Mouse (Mus musculus) heart, embryonic 11.5 days (tissue): Measurements from ENCODE around the gene Large2. TPM values are rescaled to one million over a fixed set of nuclear protein-coding genes. Genes with fewer than 3 reads are reported as not detected.

ENCODE experiments used
- ATAC-seq: fragments of 200-750 bp; cut with Nextera tagmentation; replicated peaks from 2 replicates; pipeline ENCODE4 v1.8.0; 2017; ENCODE audit warnings: moderate library complexity; ENCODE audit not compliant: insufficient number of reproducible peaks, low FRiP score, low TSS enrichment
- H3K27ac ChIP-seq: fragments of 300-500 bp; sonication (generic); 2 replicates; pipeline ENCODE4 v1.5.1; 2014; ENCODE audit warnings: mild to moderate bottlenecking, low read depth, low read length
- H3K27me3 ChIP-seq: fragments of 300-500 bp; sonication (generic); 2 replicates; pipeline ENCODE4 v1.6.1; 2014; ENCODE audit warnings: mild to moderate bottlenecking, low read length, mixed read lengths; ENCODE audit not compliant: control insufficient read depth, insufficient read depth
- H3K36me3 ChIP-seq: fragments of 300-500 bp; sonication (generic); 2 replicates; pipeline ENCODE4 v1.6.1; 2014; ENCODE audit warnings: mild to moderate bottlenecking, low read length, moderate library complexity, mixed read lengths; ENCODE audit not compliant: control insufficient read depth, insufficient read depth
- H3K4me1 ChIP-seq: fragments of 300-500 bp; sonication (generic); 2 replicates; pipeline ENCODE4 v1.6.1; 2014; ENCODE audit warnings: low read length; ENCODE audit not compliant: control insufficient read depth, insufficient read depth
- H3K4me2 ChIP-seq: fragments of 300-500 bp; sonication (generic); 2 replicates; pipeline ENCODE4 v1.6.1; 2014; ENCODE audit warnings: mild to moderate bottlenecking, moderate library complexity
- H3K4me3 ChIP-seq: fragments of 300-500 bp; sonication (generic); 2 replicates; pipeline ENCODE4 v1.5.1; 2014; ENCODE audit warnings: low read depth, low read length
- H3K9ac ChIP-seq: fragments of 300-500 bp; sonication (generic); 2 replicates; pipeline ENCODE4 v1.6.1; 2014; ENCODE audit warnings: mild to moderate bottlenecking, low read depth, low read length, moderate library complexity
- H3K9me3 ChIP-seq: fragments of 300-500 bp; sonication (generic); replicated peaks from 2 replicates; pipeline ENCODE4 v1.6.1; 2016; ENCODE audit warnings: low read length; ENCODE audit not compliant: control insufficient read depth
- WGBS: fragments of 180-500 bp; shearing (Covaris S2); extraction: QIAGEN DNeasy Blood & Tissue Kit; methylation state at CpG from one replicate; pipeline ENCODE4 v1.1.7; 2014; ENCODE audit not compliant: insufficient replicate concordance; 5-methylcytosine and 5-hydroxymethylcytosine counted together
- polyA plus RNA-seq: library from polyadenylated mRNA; unstranded; fragments of >200 nt; fragmentation: Nextera tagmentation; extraction: Ambion mirVana; gene quantifications from 2 replicates; pipeline ENCODE4 v1.2.1, GENCODE M21; 2014

Gene Large2
- polyA plus RNA-seq, 1 experiment from 2014 or later = 2.0 TPM

- WGBS = 79% methylated on average over 2 of the region's 2 CpGs
These were observed 42.8 kb downstream of the Large2 start for GRCm38 (mm10) chr2:92331871-92332270.

GRCm38 (mm10) chr2:92331410-92331809, 43.3 kb downstream of the Large2 start:
- Histone ChIP-seq H3K9me3 (no peaks in the 10 kb centered on the region), H3K27me3 (no peaks in the 10 kb centered on the region), H3K4me1 (0 out of 2 replicates have a peak, but pooled peaks cover 2% of the 10 kb centered on the region), H3K9ac (no peak overlapping the region), H3K36me3 (0 out of 2 replicates have a peak, but pooled peaks cover 6% of the 10 kb centered on the region), H3K4me2 (no peak overlapping the region), H3K27ac (no peak overlapping the region), H3K4me3 (no peak overlapping the region)
- ATAC-seq = no peak
- 73% methylated on average over 2 of the region's 2 CpGs for WGBS

More at GRCm38 (mm10) chr2:92331871-92332270, 42.8 kb downstream of the Large2 start:
- ATAC-seq = no peak
- 0 out of 2 replicates have a peak, but pooled peaks cover 2% of the 10 kb centered on the region for H3K4me1 ChIP-seq
- H3K9ac ChIP-seq = no peak overlapping the region
- H3K27me3 ChIP-seq = no peaks in the 10 kb centered on the region
- no peak overlapping the region for H3K4me3 ChIP-seq
- no peaks in the 10 kb centered on the region for H3K9me3 ChIP-seq
- no peak overlapping the region for H3K27ac ChIP-seq
- no peak overlapping the region for H3K4me2 ChIP-seq
- 0 out of 2 replicates have a peak, but pooled peaks cover 6% of the 10 kb centered on the region for H3K36me3 ChIP-seq

GRCm38 (mm10) chr2:92330840-92331239, 43.8 kb downstream of the Large2 start:
- Histone ChIP-seq H3K27ac (no peak overlapping the region), H3K4me1 (0 out of 2 replicates have a peak, but pooled peaks cover 2% of the 10 kb centered on the region), H3K9me3 (no peaks in the 10 kb centered on the region), H3K36me3 (0 out of 2 replicates have a peak, but pooled peaks cover 6% of the 10 kb centered on the region), H3K27me3 (no peaks in the 10 kb centered on the region), H3K9ac (no peak overlapping the region), H3K4me3 (no peak overlapping the region), H3K4me2 (no peak overlapping the region)
- ATAC-seq = no peak
- WGBS = 47% methylated on average over 2 of the region's 2 CpGs

- 86% methylated on average over 8 of the region's 8 CpGs for WGBS
- Histone ChIP-seq H3K36me3 (peaks cover under 1% of the 10 kb centered on the region; the same call in 1 of the 2 replicates), H3K4me1 (0 out of 2 replicates have a peak, but pooled peaks cover 2% of the 10 kb centered on the region), H3K9me3 (no peaks in the 10 kb centered on the region), H3K27me3 (no peaks in the 10 kb centered on the region), H3K4me2 (no peak overlapping the region), H3K4me3 (no peak overlapping the region), H3K9ac (no peak overlapping the region), H3K27ac (no peak overlapping the region)
- no peak for ATAC-seq
These were observed 46.5 kb downstream of the Large2 start for GRCm38 (mm10) chr2:92328206-92328605.

GRCm38 (mm10) chr2:92327601-92328000, 47.1 kb downstream of the Large2 start:
- Histone ChIP-seq H3K36me3 (peaks cover 3% of the 10 kb centered on the region; the same call in 1 of the 2 replicates), H3K4me1 (0 out of 2 replicates have a peak, but pooled peaks cover 2% of the 10 kb centered on the region), H3K9me3 (no peaks in the 10 kb centered on the region), H3K9ac (no peak overlapping the region), H3K4me2 (no peak overlapping the region), H3K27me3 (no peaks in the 10 kb centered on the region), H3K27ac (no peak overlapping the region), H3K4me3 (no peak overlapping the region)
- ATAC-seq = no peak
- WGBS = 89% methylated on average over 4 of the region's 4 CpGs

GRCm38 (mm10) chr2:92326221-92326620, 48.4 kb downstream of the Large2 start:
- WGBS = 74% methylated on average over 1 of the region's 1 CpGs
- Histone ChIP-seq H3K9ac (no peak overlapping the region), H3K4me1 (0 out of 2 replicates have a peak, but pooled peaks cover 2% of the 10 kb centered on the region), H3K27ac (no peak overlapping the region), H3K4me2 (no peak overlapping the region), H3K27me3 (no peaks in the 10 kb centered on the region), H3K9me3 (no peaks in the 10 kb centered on the region), H3K36me3 (peaks cover 7% of the 10 kb centered on the region), H3K4me3 (no peak overlapping the region)
- no peak for ATAC-seq

GRCm38 (mm10) chr2:92325676-92326075, 49.0 kb downstream of the Large2 start:
- Histone ChIP-seq H3K4me1 (0 out of 2 replicates have a peak, but pooled peaks cover under 1% of the 10 kb centered on the region), H3K27ac (no peak overlapping the region), H3K27me3 (no peaks in the 10 kb centered on the region), H3K9me3 (no peaks in the 10 kb centered on the region), H3K36me3 (peaks cover 7% of the 10 kb centered on the region), H3K4me2 (no peak overlapping the region), H3K9ac (no peak overlapping the region), H3K4me3 (no peak overlapping the region)
- 87% methylated on average over 7 of the region's 7 CpGs for WGBS
- no peak for ATAC-seq

- H3K27me3 ChIP-seq = no peaks in the 10 kb centered on the region
- no peak for ATAC-seq
- 80% methylated on average over 2 of the region's 2 CpGs for WGBS
These were observed 52.0 kb downstream of the Large2 start for GRCm38 (mm10) chr2:92322669-92323068.

GRCm38 (mm10) chr2:92317228-92317627, 57.4 kb downstream of the Large2 start:
- ATAC-seq = no peak

More at GRCm38 (mm10) chr2:92322669-92323068, 52.0 kb downstream of the Large2 start:
- no peaks in the 10 kb centered on the region for H3K9me3 ChIP-seq
- H3K27ac ChIP-seq = no peak overlapping the region
- no peak overlapping the region for H3K9ac ChIP-seq
- no peak overlapping the region for H3K4me2 ChIP-seq
- peaks cover 7% of the 10 kb centered on the region for H3K36me3 ChIP-seq
- no peaks in the 10 kb centered on the region for H3K4me1 ChIP-seq
- no peak overlapping the region for H3K4me3 ChIP-seq

More at GRCm38 (mm10) chr2:92317228-92317627, 57.4 kb downstream of the Large2 start:
- Histone ChIP-seq H3K4me1 (no peaks in the 10 kb centered on the region), H3K4me3 (no peak overlapping the region), H3K9me3 (no peaks in the 10 kb centered on the region), H3K27me3 (no peaks in the 10 kb centered on the region), H3K27ac (no peak overlapping the region), H3K4me2 (no peak overlapping the region), H3K9ac (no peak overlapping the region), H3K36me3 (no peaks in the 10 kb centered on the region; the same call in 1 of the 2 replicates)
- 78% methylated on average over 5 of the region's 5 CpGs for WGBS
